Mouse (Mus musculus) ES-E14 (cell line): ENCODE results near the gene Irf2bp2. TPM values are rescaled to one million over a fixed set of nuclear protein-coding genes. Genes with fewer than 3 reads are reported as not detected.

ENCODE experiments used
- DNase-seq: peaks from one replicate; pipeline ENCODE4 v3.0.0-alpha.2; 2013; ENCODE audit warnings: low read depth, low spot score
- H3K27ac ChIP-seq: 2 replicates; pipeline ENCODE4 v1.5.1; 2012; ENCODE audit warnings: low read depth, mild to moderate bottlenecking, low read length, moderate library complexity, mixed read lengths; ENCODE audit not compliant: poor library complexity, insufficient read depth, severe bottlenecking
- H3K36me3 ChIP-seq: 2 replicates; pipeline ENCODE4 v1.6.1; 2012; ENCODE audit warnings: mild to moderate bottlenecking, low read length, moderate library complexity, mixed read lengths; ENCODE audit not compliant: control insufficient read depth, poor library complexity, insufficient read depth, severe bottlenecking
- H3K4me1 ChIP-seq, 2 experiments: fragments of 150-350 bp in 1 of 2; sonication (generic) in 1 of 2; 2 replicates each; pipeline ENCODE4 v1.6.1; 2012; ENCODE audit warnings: low read length in 2 of 2, mild to moderate bottlenecking in 1 of 2, mixed read lengths in 1 of 2; ENCODE audit not compliant: control insufficient read depth in 2 of 2, insufficient read depth in 2 of 2, poor library complexity in 1 of 2
- H3K4me3 ChIP-seq, 2 experiments: fragments of 150-350 bp in 1 of 2; sonication (generic) in 1 of 2; 2 replicates each; pipeline ENCODE4 v1.5.1; 2012; ENCODE audit warnings: low read length in 2 of 2, low read depth in 1 of 2, mild to moderate bottlenecking in 1 of 2, mixed read lengths in 1 of 2; ENCODE audit not compliant: insufficient read depth in 1 of 2, poor library complexity in 1 of 2, severe bottlenecking in 1 of 2
- H3K9ac ChIP-seq: 2 replicates; pipeline ENCODE4 v1.6.1; 2012; ENCODE audit warnings: low read depth, mild to moderate bottlenecking, low read length, mixed read lengths; ENCODE audit not compliant: poor library complexity, insufficient read depth, severe bottlenecking
- H3K9me3 ChIP-seq: fragments of 150-350 bp; sonication (generic); 2 replicates; pipeline ENCODE4 v1.6.1; 2012; ENCODE audit warnings: low read depth, mild to moderate bottlenecking, low read length; ENCODE audit not compliant: control insufficient read depth, insufficient read depth
- CHD2 ChIP-seq: IDR thresholded peaks from 2 replicates; pipeline ENCODE4 v1.6.1; 2014; ENCODE audit warnings: mild to moderate bottlenecking, low read depth, low read length, inconsistent platforms
- HCFC1 ChIP-seq: IDR thresholded peaks from 2 replicates; pipeline ENCODE4 v1.6.1; 2012; ENCODE audit warnings: low read length, inconsistent platforms, borderline replicate concordance; ENCODE audit not compliant: insufficient read depth
- MAFK ChIP-seq: IDR thresholded peaks from 2 replicates; pipeline ENCODE4 v1.6.1; 2014; ENCODE audit warnings: mild to moderate bottlenecking, low read depth, low read length, inconsistent platforms; ENCODE audit not compliant: insufficient read depth
- ZC3H11A ChIP-seq: IDR thresholded peaks from 2 replicates; pipeline ENCODE4 v1.6.1; 2012; ENCODE audit warnings: low read depth, mild to moderate bottlenecking, inconsistent platforms, low read length, borderline replicate concordance
- ZNF384 ChIP-seq: IDR thresholded peaks from 2 replicates; pipeline ENCODE4 v1.6.1; 2012; ENCODE audit warnings: low read depth, low read length, inconsistent platforms
- in situ Hi-C, 2 experiments: fragments of 600-800 bp; cut with MboI; formaldehyde crosslinking; loops; one replicate each; pipeline ENCODE4 v1.15.1; 2025; ENCODE audit warnings: low sequenced_read_pairs in 2 of 2, inconsistent platforms in 1 of 2; ENCODE audit not compliant: unreplicated experiment in 2 of 2
- total RNA-seq: library from RNA; depleted of rRNA; stranded (reverse); fragments of 300-350 nt; gene quantifications from 2 replicates; pipeline ENCODE4 v1.2.3, GENCODE M21; 2012

The Irf2bp2 gene
- total RNA-seq, 1 experiment: 25.7 TPM

- no peak for DNase-seq
- Histone ChIP-seq H3K4me3 (peak overlapping the region; percentile 32 to 77; a peak in 2 of 4 replicates), H3K27ac (no peak overlapping the region), H3K4me1 (peaks cover 7 to 20% of the 10 kb centered on the region in 2 experiments), H3K9ac (peak overlapping the region; percentile 23; the same call in 1 of the 2 replicates), H3K9me3 (no peaks in the 10 kb centered on the region), H3K36me3 (peaks cover 9% of the 10 kb centered on the region)
- no peak for TF ChIP-seq HCFC1
- TF ChIP-seq ZC3H11A: no peak
- TF ChIP-seq CHD2: no peak
- peak; percentile 92 for TF ChIP-seq ZNF384
- TF ChIP-seq MAFK: no peak
- in situ Hi-C loops: no loop called here
Observed at GRCm38 (mm10) chr8:126596097-126596634, 2.4 kb upstream of the Irf2bp2 start.

GRCm38 (mm10) chr8:126595204-126596061 is 1.6 kb upstream of the Irf2bp2 start:
- TF ChIP-seq MAFK (0 out of 2 replicates have a peak, but pooled peaks have one; percentile 13), CHD2 (no peak), HCFC1 (no peak), ZNF384 (no peak), ZC3H11A (no peak)
- H3K9me3 ChIP-seq: no peaks in the 10 kb centered on the region
- peak overlapping the region; percentile 4; the same call in 1 of the 2 replicates for H3K9ac ChIP-seq
- H3K4me3 ChIP-seq: peak overlapping the region; percentile 77 to 85; a peak in 3 of 4 replicates
- peaks cover 4 to 18% of the 10 kb centered on the region in 2 experiments; a peak in 2 of 4 replicates for H3K4me1 ChIP-seq
- in situ Hi-C loops: no loop called here
- no peak for DNase-seq
- no peak overlapping the region for H3K27ac ChIP-seq
- peaks cover 12% of the 10 kb centered on the region for H3K36me3 ChIP-seq

GRCm38 (mm10) chr8:126594481-126595000 is 755 bp upstream of the Irf2bp2 start:
- peak overlapping the region; percentile 35; the same call in 1 of the 2 replicates for H3K27ac ChIP-seq
- H3K36me3 ChIP-seq: peaks cover 19% of the 10 kb centered on the region
- peak overlapping the region; percentile 67 for H3K9ac ChIP-seq
- in situ Hi-C loops: no loop called here
- no peaks in the 10 kb centered on the region for H3K9me3 ChIP-seq
- peak overlapping the region; percentile 77 to 85 for H3K4me3 ChIP-seq
- TF ChIP-seq CHD2 (no peak), ZC3H11A (no peak), HCFC1 (0 out of 2 replicates have a peak, but pooled peaks have one; percentile 0), MAFK (no peak), ZNF384 (no peak)
- peaks cover 4 to 25% of the 10 kb centered on the region in 2 experiments; a peak in 2 of 4 replicates for H3K4me1 ChIP-seq
- DNase-seq: peak; percentile 86

- in situ Hi-C loops: no loop called here
- no peaks in the 10 kb centered on the region for H3K9me3 ChIP-seq
- no peak for DNase-seq
- H3K4me3 ChIP-seq: peak overlapping the region; percentile 80 to 85
- TF ChIP-seq HCFC1: 0 out of 2 replicates have a peak, but pooled peaks have one; percentile 34
- no peak for TF ChIP-seq MAFK
- H3K27ac ChIP-seq: peak overlapping the region; percentile 86
- peaks cover 4 to 23% of the 10 kb centered on the region in 2 experiments; a peak in 2 of 4 replicates for H3K4me1 ChIP-seq
- peak overlapping the region; percentile 85 for H3K9ac ChIP-seq
- H3K36me3 ChIP-seq: peaks cover 21% of the 10 kb centered on the region
Observed at GRCm38 (mm10) chr8:126592771-126593571, 815 bp downstream of the Irf2bp2 start.
